Mouse (Mus musculus) ovary, postnatal 14 days (tissue): ENCODE measurements around the gene Trap1a.
"Not testable (repeated sequence)": the region's sequence is repeated elsewhere in the genome, so short reads cannot be mapped to it uniquely, and the experiment has no call there.

Experiments
- DNase-seq: peaks from one replicate; pipeline ENCODE4 v3.0.0; 2022; ENCODE audit warnings: low spot score

Gene Trap1a

DNA sequence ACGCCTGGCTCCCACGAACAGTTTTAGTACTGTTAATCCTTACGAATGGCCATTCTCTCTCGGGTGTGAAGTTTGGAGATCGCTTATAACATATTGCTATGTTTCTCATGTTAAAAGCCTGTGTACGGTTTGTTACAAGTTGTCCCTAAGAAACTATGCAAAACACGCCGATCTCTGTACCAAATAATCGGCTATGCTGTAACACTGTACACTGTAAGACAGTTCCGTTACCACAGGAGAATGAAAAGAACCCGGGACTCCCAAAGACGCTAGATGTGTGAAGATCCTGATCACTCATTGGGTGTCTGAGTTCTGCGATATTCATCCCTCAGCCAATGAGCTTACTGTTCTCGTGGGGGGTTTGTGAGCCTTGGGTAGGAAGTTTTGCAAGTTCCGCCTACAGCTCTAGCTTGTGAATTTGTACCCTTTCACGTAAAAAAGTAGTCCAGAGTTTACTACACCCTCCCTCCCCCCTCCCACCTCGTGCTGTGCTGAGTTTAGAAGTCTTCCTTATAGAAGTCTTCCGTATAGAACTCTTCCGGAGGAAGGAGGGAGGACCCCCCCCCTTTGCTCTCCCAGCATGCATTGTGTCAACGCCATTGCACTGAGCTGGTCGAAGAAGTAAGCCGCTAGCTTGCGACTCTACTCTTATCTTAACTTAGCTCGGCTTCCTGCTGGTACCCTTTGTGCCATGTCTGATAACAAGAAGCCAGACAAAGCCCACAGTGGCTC is at the start of gene Trap1a:
Gene Trap1a (plus strand): TSS at position 421 of the 732 bp plus-strand sequence.
- DNase-seq = no peak

DNA sequence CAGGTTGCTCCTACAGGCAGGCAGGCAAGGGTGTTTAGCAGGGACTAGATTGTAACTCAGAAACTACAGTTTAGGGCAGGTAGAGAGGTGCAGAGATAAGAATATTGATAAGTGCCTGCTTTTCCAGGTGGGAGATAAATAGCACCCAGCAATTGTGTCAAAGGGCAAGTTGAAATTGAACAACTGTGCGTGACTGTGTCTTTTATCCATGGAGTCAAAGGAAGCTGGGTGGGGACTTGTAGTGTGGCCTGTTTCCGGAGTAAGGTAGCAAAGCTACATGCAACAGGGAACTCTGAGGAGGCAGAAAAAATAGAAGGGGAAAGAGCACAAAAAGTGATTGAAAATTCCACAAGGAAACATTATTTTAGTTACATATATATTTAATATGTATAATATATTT is 40.4 kb upstream of the Trap1a start:
- DNase-seq = no peak

DNA sequence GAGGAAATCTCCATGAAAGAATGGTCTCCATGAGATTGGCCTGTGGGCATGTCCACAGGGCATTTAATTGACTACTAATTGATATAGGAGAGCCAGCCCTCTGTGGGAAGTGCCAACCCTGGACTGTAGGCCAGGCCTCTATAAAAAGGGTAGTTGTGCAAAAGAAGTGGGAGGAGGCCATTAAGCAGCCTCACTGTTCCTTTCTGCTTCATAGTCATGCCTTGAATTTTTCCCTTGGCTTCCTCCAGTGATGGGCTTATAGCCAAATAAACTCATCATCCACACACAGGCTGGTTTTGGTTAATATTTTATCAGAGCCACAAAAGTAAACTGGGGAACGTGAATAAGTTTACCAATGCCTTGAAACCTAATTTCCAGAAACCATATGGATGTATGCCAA is 38.2 kb upstream of the Trap1a start:
- no peak for DNase-seq

DNA sequence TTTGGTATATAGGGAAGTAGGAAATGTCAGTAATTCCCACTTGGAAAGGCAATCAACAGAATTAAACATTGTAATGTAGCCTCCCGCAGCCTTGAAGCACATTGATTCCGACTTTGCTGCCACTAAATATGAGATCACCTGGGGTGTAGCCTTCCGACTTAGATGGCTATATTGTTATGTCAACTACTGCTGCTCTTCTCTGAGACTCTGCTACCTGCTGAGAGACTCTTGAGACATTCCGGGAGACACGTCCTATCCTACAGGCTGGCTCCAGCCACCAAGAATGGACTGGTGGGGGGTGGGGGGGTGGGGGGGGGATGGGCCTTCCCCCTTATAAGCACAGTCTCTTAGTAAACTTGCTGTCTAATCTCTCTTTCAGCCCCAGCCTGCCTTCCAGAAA is 16.1 kb upstream of the Trap1a start:
- not testable (repeated sequence) for DNase-seq

DNA sequence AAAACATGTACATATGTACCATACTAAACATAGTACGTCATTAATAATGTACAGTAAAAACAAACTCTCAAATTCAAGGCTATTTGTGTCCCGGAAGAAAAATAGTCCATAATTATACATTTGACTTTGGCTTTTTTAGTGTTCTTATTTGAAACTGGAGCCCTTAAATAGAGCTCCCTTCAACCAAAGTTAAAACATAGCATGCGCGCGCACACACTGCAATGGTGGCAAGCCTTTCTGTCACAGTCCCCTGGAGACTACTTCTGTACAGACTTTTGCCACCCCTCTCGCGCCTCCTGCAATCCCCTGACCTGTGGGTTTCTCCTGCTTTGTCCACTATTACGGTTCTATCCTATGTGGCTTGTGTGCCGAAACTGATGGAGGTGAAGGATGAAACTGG is 900 bp upstream of the Trap1a start:
- DNase-seq = no peak

DNA sequence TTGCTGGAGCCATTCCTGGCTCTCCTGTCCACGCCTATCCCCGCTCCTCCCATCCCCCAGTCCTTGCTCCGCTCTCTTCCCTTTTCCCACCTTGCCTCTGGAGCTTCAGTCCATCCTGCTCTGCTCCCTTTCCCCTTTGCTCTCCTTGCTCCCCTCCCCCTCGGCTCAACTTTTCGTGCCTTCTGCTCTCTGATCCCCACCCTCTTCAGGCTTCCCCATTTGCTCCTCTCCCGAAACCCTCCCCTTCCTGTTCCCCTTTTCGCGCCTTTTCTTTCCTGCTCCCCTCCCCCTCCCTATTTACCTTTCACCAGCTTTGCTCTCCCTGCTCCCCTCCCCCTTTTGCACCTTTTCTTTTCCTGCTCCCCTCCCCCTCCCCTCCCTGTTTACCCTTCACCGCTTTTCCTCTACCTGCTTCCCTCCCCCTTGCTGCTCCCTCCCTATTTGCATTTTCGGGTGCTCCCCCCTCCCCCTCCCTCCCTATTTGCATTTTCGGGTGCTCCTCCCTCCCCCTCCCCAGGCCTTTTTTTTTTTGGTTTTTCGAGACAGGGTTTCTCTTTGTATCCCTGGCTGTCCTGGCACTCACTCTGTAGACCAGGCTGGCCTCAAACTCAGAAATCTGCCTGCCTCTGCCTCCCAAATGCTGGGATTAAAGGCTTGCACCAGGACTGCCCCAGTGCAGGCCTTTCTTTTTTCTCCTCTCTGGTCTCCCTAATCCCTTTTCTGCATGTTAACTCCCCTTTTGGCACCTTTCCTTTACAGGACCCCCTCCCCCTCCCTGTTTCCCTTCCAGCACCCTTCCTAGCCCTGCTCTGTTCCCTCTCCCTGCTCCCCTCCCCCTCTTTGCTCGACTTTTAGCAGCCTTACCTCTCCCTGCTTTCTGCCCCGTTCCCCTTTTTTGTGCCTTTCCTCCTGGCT is 1.3 kb downstream of the Trap1a start:
- no peak for DNase-seq

DNA sequence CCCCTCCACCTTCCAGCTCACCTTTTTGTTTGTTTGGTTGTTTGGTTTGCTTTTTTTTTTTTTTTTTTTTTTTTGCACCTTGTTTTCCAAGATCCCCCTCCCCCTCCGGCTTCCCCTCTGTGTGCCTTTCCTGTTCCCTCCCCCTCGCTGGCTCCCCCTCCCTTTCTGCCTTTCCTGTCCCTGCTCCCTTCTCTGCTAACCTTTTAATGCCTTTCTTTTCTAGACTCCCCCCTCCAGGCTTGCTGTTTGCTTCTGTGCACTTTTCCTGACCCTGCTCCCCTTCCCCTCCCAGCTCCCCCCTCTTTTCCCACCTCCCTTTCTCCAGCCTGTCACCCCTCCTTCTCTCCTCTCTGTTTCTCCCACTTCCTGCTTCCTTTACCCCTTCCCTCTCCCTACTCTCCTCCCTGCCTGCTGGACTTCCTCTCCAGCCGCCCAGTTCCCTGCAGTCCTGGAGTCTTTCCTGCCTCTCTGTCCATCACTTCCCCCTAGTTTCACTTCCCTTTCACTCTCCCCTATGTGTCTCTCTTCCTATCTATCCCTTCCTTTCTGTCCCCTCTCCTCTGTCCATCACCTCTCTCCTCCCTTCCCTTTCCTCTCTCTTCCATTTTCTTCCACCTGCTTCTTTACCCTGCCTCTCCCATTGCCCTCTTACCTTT is 2.1 kb downstream of the Trap1a start:
- DNase-seq = no peak

DNA sequence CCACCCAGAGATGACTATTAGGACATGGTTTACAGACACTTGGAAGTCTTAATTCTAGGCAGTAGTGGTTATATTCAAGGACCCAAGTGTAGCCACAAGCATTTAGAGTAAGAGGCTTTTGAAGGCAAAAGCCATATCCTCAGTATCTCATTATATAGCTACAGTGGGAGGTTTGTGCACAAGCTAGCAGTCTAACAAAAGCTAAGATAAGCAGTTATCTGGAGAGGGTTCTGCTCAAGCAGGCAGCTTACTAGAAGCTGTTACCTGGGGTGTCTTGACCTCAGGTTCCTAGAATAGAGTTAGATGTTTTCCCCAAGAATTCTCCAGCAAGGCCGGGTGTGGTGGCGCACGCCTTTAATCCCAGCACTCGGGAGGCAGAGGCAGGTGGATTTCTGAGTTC is 6.1 kb downstream of the Trap1a start:
- no peak for DNase-seq

DNA sequence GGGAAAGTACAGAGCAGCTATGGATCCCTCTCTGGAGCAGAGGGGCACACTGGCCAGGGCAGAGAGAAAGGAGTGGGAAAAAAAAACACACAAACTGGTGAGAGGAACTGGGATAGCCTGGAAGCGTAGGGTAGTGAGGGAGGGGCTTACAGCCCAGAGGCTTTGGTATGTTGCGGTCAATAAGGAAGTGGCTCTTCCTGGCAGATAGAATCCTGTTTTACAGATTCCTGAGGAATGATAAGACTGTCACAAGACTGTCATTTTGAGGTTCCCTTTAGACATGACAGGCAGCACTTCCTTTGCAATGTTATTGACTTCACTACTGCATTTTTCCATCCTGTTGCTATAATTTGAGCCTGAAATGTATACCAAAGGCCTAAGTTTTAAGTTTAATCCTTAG is 7.7 kb downstream of the Trap1a start:
- DNase-seq = no peak

DNA sequence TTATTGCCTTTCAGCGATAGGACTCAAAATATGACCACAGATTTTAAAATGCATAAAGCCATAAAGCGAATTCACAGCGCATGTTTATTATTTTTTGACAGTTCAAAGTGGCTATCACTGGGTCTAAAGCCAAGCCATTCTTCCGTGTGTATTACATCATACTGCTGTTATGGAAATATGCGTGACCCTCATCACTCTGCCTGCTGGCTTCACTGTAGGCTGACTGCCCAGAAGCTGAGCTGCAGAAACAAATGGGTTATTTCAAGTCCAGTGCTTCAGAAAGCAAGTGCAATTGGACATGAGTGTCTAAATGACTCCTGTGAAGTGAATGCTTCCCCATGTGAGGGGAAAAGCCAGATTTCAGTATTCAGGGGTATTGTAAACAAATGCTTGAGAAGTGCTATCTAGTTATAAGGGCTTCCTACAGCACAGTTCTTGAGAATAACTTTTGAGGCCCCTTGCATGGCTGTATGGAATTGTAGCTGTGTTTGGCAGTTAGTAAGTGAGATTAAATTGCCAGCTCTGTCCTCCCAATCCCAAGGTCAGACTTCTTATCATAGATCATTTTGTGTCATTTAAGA is 18.8 kb downstream of the Trap1a start:
- no peak for DNase-seq

DNA sequence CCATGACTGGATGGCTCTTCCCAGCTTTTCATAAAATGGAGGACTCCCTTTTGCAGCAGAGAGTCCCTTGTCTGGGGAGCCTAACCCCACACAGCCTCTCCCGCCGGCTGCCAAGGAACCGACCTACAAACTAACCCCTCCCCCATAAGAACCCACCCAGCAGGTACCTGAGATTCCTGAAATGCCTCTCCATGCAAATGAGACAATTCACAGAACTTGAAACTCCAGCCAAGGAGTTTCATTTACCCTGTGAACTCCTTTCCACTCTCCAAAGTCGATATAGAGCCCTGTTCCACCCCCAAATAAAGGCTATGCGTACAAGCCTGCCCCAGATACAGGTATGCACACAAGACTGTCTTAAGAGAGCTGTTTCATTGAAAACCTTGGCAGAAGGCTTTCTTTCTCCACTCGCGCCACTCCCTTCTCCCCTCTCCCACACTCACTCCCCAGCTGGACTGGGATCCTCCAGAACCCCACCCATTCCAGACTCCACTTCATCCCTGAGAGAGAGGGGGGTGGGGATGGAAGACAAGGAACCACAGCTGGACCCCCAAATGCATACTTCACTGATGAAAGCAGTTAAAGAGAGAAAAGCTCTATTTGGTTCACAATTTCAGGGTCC is 24.3 kb downstream of the Trap1a start:
- DNase-seq = no peak

DNA sequence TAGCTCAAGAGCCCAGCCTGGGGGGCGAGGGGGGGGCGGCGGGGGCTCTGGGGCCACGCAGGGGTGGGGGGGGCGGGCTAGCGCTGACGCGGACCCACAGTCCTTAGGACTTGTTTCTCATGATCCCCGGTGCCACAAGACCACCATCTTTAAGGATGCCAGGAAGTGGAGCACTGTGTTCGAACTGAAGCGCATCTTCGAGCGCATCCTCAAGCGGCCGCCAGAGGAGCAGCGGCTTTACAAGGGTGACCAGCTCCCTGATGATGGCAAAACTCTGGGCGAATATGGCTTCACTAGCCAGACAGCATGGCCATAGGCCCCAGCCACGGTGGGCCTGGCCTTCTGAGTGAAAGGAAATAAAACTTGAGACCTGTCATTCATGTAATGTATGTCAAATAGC is 24.9 kb downstream of the Trap1a start:
- no peak for DNase-seq

DNA sequence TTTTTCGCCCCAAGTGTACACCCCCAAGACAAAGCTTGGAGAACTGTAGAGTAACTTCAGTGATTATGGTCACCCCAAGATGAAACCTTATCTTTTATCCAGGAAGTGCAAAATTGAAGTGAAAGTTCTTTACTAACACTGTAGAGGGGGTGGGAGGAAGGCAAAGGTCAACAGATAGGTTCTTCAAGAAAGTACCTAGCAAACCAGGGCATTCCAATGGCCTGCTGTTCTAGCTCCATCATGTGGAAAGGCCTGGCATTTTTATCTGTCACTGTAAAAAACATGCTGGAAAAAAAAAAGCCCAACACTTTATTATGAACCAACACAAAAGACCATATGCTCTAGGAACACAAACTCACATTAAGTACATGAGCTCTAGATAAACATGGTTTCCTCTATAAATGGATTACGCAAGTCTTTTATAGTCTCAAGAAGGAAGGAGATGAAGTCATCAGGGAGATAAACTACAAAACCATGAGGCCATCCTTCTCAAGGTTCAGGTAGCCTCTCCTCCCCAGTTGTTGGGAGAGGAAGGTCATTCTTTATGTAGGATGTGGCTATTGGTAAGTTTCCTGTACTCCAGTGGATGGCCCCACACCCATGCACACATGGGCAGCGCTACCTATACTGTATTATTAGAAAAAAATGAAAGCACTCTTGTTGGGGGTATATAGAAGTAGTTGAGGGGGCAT is 33.5 kb downstream of the Trap1a start:
- no peak for DNase-seq

DNA sequence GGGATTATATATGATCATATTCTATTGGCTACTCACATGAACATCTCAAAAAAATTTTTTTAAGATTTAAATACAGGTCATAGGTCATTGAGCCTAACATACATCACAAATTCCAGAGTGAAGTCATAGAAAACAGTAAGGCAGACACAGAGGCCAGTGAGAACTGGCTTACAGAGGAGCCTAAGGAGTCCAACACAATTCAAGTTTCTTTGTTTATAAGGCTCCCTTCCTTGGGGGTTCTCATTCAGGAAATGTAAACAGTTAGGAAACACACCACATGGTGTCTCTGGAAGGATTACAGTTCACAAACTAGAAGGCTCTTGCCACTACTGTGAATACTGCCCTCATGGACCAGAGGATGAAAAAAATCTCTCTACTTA is 34.0 kb downstream of the Trap1a start:
- no peak for DNase-seq

DNA sequence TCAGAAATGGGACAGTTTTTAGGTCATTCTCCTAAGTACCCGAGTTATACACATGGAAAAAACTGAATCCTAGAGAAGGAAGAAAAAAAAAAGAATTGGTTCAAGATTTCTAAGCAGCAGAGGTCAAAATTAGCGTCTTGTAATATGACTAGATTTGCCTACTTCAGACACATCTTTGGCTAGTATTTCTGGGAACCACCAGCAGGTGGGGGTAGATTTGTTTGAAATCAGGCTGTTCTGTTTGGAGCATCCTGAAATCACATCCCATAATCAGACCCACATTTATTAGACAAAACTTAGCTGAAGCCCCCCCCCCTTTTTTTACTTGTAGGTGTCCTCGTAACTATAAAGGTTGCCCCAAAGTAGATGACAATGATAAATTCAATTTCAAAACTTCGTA is 35.6 kb downstream of the Trap1a start:
- DNase-seq = no peak

DNA sequence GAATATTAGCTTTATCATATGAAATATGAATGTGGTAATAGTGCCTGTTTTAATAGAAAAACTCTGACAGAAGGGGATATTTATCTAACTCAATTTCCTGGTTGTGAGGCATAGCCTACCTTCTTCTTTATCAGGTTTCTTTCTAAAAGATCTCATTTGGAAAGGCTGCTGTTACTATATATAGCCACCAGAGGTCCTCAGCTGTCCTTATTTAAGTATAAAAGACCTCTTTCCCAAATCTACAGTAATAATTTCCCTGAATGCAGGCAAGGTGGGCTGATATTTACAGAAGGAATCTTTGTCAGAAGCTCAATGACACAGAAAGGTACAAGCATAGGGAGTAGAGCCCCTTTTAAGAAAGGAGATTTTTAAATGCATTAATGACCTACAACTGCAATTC is 39.2 kb downstream of the Trap1a start:
- no peak for DNase-seq
